Mouse (Mus musculus) liver, adult 2 months (tissue): ENCODE measurements around the gene Tomm40l. TPM values are rescaled to one million over a fixed set of nuclear protein-coding genes. Genes with fewer than 3 reads are reported as not detected.
A peak's percentile ranks its signal among the peaks of the same experiment; 100 is the strongest.

ENCODE experiments used
- DNase-seq: peaks from one replicate; pipeline ENCODE4 v3.0.0-alpha.2; 2011; ENCODE audit warnings: low read depth, low spot score; ENCODE audit errors: extremely low read depth
- H3K27ac ChIP-seq: fragments of 200-500 bp; replicated peaks from 2 replicates; pipeline ENCODE4 v1.5.1; 2012; ENCODE audit warnings: low read depth, mild to moderate bottlenecking, control low read depth, inconsistent platforms, low read length; ENCODE audit not compliant: insufficient read depth
- H3K27me3 ChIP-seq: fragments of 200-500 bp; 2 replicates; pipeline ENCODE4 v1.6.1; 2012; ENCODE audit warnings: mild to moderate bottlenecking, moderate library complexity, low read length, inconsistent platforms; ENCODE audit not compliant: control insufficient read depth, insufficient read depth
- H3K36me3 ChIP-seq: fragments of 200-500 bp; 2 replicates; pipeline ENCODE4 v1.6.1; 2012; ENCODE audit warnings: low read length, inconsistent platforms; ENCODE audit not compliant: control insufficient read depth, insufficient read depth
- H3K4me1 ChIP-seq: fragments of 200-500 bp; 2 replicates; pipeline ENCODE4 v1.6.1; 2011; ENCODE audit warnings: low read length; ENCODE audit not compliant: control insufficient read depth, insufficient read depth
- H3K4me3 ChIP-seq: fragments of 200-500 bp; 2 replicates; pipeline ENCODE4 v1.5.1; 2011; ENCODE audit warnings: low read depth, mild to moderate bottlenecking, control low read depth, low read length, moderate library complexity; ENCODE audit not compliant: insufficient read depth
- H3K79me2 ChIP-seq: fragments of 200-500 bp; 2 replicates; pipeline ENCODE4 v1.6.1; 2012; ENCODE audit warnings: inconsistent platforms, mild to moderate bottlenecking, low read length, moderate library complexity; ENCODE audit not compliant: control insufficient read depth, insufficient read depth
- H3K9ac ChIP-seq: fragments of 200-500 bp; 2 replicates; pipeline ENCODE4 v1.6.1; 2012; ENCODE audit warnings: low read depth, mild to moderate bottlenecking, control low read depth, inconsistent platforms, low read length
- CTCF ChIP-seq: fragments of 200-500 bp; IDR thresholded peaks from 2 replicates; pipeline ENCODE4 v1.5.1; 2011; ENCODE audit warnings: low read depth, low read length, control low read depth
- POLR2A ChIP-seq: fragments of 200-500 bp; IDR thresholded peaks from 2 replicates; pipeline ENCODE4 v1.6.1; 2011; ENCODE audit warnings: low read length, control low read depth; ENCODE audit not compliant: insufficient read depth; ENCODE audit errors: extremely low read depth
- WGBS: fragments of 180-500 bp; shearing (Covaris S2); methylation state at CpG from one replicate; pipeline ENCODE4 v1.1.7; 2018; 5-methylcytosine and 5-hydroxymethylcytosine counted together
- polyA plus RNA-seq: library from polyadenylated mRNA; depleted of rRNA; stranded (reverse); fragments of >200 nt; gene quantifications from 2 replicates; pipeline ENCODE4 v1.2.3, GENCODE M21; 2012
- total RNA-seq: library from RNA; depleted of rRNA; stranded (reverse); fragments of >200 nt; gene quantifications from 2 replicates; pipeline ENCODE4 v1.2.3, GENCODE M21; 2014

The Tomm40l gene
- total and polyA plus RNA-seq, 2 experiments, result 5.5 to 9.7 TPM

GRCm38 (mm10) chr1:171184314-171184713 lies 38.0 kb downstream of the Tomm40l start:
- Histone ChIP-seq H3K79me2 (peaks cover 4% of the 10 kb centered on the region; the same call in 1 of the 2 replicates), H3K27me3 (no peaks in the 10 kb centered on the region), H3K4me1 (peaks cover 3% of the 10 kb centered on the region; the same call in 1 of the 2 replicates), H3K36me3 (no peaks in the 10 kb centered on the region), H3K27ac (no peak overlapping the region), H3K4me3 (no peak overlapping the region), H3K9ac (no peak overlapping the region)
- 67% methylated on average over 7 of the region's 7 CpGs for WGBS
- peak; percentile 23 for DNase-seq
- TF ChIP-seq POLR2A, result no peak
- 0 out of 2 replicates have a peak, but pooled peaks have one; percentile 1 for TF ChIP-seq CTCF

GRCm38 (mm10) chr1:171183620-171184019 lies 38.7 kb downstream of the Tomm40l start:
- Histone ChIP-seq H3K27ac (no peak overlapping the region), H3K4me1 (peaks cover 3% of the 10 kb centered on the region; the same call in 1 of the 2 replicates), H3K36me3 (no peaks in the 10 kb centered on the region), H3K79me2 (0 out of 2 replicates have a peak, but pooled peaks cover 4% of the 10 kb centered on the region), H3K27me3 (no peaks in the 10 kb centered on the region), H3K4me3 (no peak overlapping the region), H3K9ac (no peak overlapping the region)
- TF ChIP-seq POLR2A, result no peak
- TF ChIP-seq CTCF, result no peak
- WGBS, result 73% methylated on average over 3 of the region's 3 CpGs
- DNase-seq, result no peak

- H3K79me2 ChIP-seq, result 0 out of 2 replicates have a peak, but pooled peaks cover 4% of the 10 kb centered on the region
- no peak overlapping the region for H3K4me3 ChIP-seq
- H3K4me1 ChIP-seq, result peaks cover 3% of the 10 kb centered on the region; the same call in 1 of the 2 replicates
- no peak overlapping the region for H3K27ac ChIP-seq
- H3K9ac ChIP-seq, result no peak overlapping the region
- H3K36me3 ChIP-seq, result no peaks in the 10 kb centered on the region
- WGBS, result 93% methylated on average over 3 of the region's 3 CpGs
- DNase-seq, result no peak
- H3K27me3 ChIP-seq, result no peaks in the 10 kb centered on the region
- TF ChIP-seq CTCF (no peak), POLR2A (no peak)
Measured at GRCm38 (mm10) chr1:171183025-171183424, 39.3 kb downstream of the Tomm40l start.

- no peak for DNase-seq
- Histone ChIP-seq H3K4me1 (peaks cover 3% of the 10 kb centered on the region; the same call in 1 of the 2 replicates), H3K36me3 (no peaks in the 10 kb centered on the region), H3K79me2 (no peaks in the 10 kb centered on the region), H3K27ac (no peak overlapping the region), H3K4me3 (no peak overlapping the region), H3K9ac (no peak overlapping the region), H3K27me3 (no peaks in the 10 kb centered on the region)
- WGBS, result 27% methylated on average over 5 of the region's 5 CpGs
- TF ChIP-seq POLR2A (no peak), CTCF (no peak)
Measured at GRCm38 (mm10) chr1:171179487-171180171, 42.7 kb downstream of the Tomm40l start.

- Histone ChIP-seq H3K9ac (no peak overlapping the region), H3K4me3 (no peak overlapping the region), H3K27ac (no peak overlapping the region), H3K36me3 (no peaks in the 10 kb centered on the region), H3K79me2 (no peaks in the 10 kb centered on the region), H3K27me3 (no peaks in the 10 kb centered on the region), H3K4me1 (peaks cover 11% of the 10 kb centered on the region)
- no peak for TF ChIP-seq POLR2A
- no peak for TF ChIP-seq CTCF
- no peak for DNase-seq
- WGBS, result 98% methylated on average over 8 of the region's 8 CpGs
Measured at GRCm38 (mm10) chr1:171172779-171173178, 49.5 kb downstream of the Tomm40l start.

GRCm38 (mm10) chr1:171171138-171171537 lies 51.2 kb downstream of the Tomm40l start:
- H3K79me2 ChIP-seq, result no peaks in the 10 kb centered on the region
- 77% methylated on average over 3 of the region's 3 CpGs for WGBS
- no peak overlapping the region for H3K4me3 ChIP-seq
- no peak overlapping the region for H3K9ac ChIP-seq
- no peak for TF ChIP-seq POLR2A
- TF ChIP-seq CTCF, result no peak
- DNase-seq, result no peak
- H3K36me3 ChIP-seq, result no peaks in the 10 kb centered on the region
- peak overlapping the region; percentile 33; the same call in 1 of the 2 replicates for H3K27ac ChIP-seq
- peaks cover 12% of the 10 kb centered on the region for H3K4me1 ChIP-seq
- H3K27me3 ChIP-seq, result no peaks in the 10 kb centered on the region
